Mouse (Mus musculus): ENCODE results near the gene Abr. TPM values are rescaled to one million over a fixed set of nuclear protein-coding genes. Genes with fewer than 3 reads are reported as not detected.
A peak's percentile ranks its signal among the peaks of the same experiment; 100 is the strongest.

Gene Abr
- polyA plus RNA-seq, 1 experiment from 2014 or later, result 113 TPM

DNA sequence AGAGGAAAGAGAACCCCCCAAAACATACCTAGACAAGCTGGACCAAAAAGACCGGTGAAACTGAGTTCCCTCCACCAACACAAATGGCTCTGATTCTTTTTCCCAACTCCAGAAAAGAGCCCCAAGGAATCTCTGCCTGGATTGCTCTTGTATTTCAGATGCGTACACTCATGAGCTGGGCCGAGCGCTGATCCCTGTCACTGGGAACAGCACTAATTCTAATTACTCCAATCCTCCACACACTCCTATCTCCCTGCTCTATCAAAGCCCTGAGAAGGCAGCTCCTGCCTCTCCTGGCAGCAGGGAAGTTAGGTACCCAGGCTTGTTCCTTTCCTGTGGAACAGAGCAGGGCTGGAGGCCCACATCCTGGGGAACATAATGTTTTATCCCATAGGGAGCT lies 114.0 kb downstream of the Abr start:
- Histone ChIP-seq H3K4me1 (replicated peaks) (peaks cover 53% of the 10 kb centered on the region), H3K27me3 (no peaks in the 10 kb centered on the region), H3K27ac (replicated peaks) (peak overlapping the region; percentile 79), H3K9ac (no peak overlapping the region), H3K4me2 (peak overlapping the region; percentile 36), H3K4me3 (no peak overlapping the region), H3K36me3 (no peaks in the 10 kb centered on the region), H3K9me3 (no peaks in the 10 kb centered on the region)
- no peak for ATAC-seq (ENCODE audit: low FRiP score, low read depth)
- WGBS, result 40% methylated on average over 4 of the region's 4 CpGs

DNA sequence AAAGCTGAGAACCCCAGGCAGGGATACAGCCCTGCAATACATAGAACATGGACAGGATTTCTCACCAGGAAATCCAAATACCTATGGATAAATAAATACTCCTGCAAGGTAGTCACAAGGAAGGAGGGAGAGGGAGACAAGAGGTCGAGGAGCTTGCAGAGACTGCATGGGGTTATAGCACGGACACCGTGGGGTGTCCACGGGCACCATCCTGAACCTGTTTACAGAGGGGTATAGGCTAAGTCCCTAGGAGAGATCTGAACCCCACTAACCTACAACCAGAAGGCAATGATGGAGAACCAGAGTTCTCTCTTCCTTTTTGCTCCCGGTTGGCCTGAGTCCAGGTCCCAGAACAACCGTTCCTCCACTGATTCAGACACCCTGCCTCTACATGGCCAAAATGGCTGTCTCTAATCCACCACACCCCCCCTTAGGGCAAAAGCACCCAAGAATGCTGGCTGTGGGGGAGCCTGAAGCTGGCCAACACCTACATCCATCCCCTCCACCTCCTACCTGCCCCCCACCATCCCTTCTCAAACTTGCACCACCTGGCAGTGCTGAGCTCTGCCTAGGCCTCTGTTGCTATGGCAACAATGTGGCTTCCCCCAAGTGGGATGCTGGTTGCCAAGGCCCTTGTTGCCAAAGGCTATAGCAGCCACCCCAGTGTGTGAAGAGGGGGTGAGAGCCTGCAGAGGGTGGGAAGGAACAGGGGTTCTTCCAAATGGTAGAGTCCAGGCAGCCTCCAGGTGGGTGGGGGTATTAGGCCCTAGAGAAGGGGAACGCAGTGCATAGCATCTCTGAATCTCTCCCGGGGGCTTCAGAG lies 114.6 kb downstream of the Abr start:
- Histone ChIP-seq H3K9ac (no peak overlapping the region), H3K27ac (replicated peaks) (peak overlapping the region; percentile 79), H3K9me3 (no peaks in the 10 kb centered on the region), H3K36me3 (no peaks in the 10 kb centered on the region), H3K4me3 (no peak overlapping the region), H3K4me2 (peak overlapping the region; percentile 36), H3K4me1 (replicated peaks) (peaks cover 53% of the 10 kb centered on the region), H3K27me3 (no peaks in the 10 kb centered on the region)
- peak; percentile 66 for ATAC-seq (ENCODE audit: low FRiP score, low read depth)
- WGBS, result 68% methylated on average over 8 of the region's 8 CpGs

DNA sequence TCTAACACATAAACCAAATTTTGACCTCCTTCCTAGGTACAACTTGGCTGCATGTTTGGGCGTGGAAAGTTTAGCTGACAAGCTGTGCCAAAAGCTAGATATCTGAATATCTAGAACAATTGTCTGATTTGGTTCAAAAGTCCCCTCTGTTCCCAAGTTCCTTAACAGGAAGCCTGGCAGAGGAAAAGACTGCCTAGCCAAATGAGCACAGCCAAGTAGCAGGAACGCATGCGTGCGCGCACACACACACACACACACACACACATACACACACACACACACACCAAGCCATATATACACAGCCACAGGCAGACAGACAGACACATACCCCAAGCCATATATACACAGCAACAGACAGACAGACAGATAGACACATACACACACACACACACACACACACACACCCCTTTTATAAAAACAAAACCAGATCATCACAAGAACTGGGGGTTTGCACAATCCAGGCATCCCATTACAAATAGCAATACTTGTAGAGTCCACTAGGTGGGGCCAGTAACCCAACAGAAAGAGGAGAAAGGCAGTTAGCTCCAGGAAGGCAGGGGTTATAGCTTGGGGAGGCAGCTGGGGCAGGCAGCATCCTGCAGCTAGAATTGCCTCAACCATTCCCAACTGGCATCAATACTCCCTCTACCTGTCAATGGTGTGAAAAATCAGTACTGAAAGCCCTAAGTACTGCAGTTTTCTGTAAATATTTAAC lies 115.4 kb downstream of the Abr start:
- H3K9me3 ChIP-seq, result no peaks in the 10 kb centered on the region
- WGBS, result 77% methylated on average over 5 of the region's 5 CpGs
- H3K4me2 ChIP-seq, result no peak overlapping the region
- H3K36me3 ChIP-seq, result no peaks in the 10 kb centered on the region
- no peak overlapping the region for H3K4me3 ChIP-seq
- H3K4me1 ChIP-seq (replicated peaks), result peaks cover 53% of the 10 kb centered on the region
- H3K9ac ChIP-seq, result no peak overlapping the region
- no peaks in the 10 kb centered on the region for H3K27me3 ChIP-seq
- peak overlapping the region; percentile 79 for H3K27ac ChIP-seq (replicated peaks)
- ATAC-seq (ENCODE audit: low FRiP score, low read depth), result no peak

DNA sequence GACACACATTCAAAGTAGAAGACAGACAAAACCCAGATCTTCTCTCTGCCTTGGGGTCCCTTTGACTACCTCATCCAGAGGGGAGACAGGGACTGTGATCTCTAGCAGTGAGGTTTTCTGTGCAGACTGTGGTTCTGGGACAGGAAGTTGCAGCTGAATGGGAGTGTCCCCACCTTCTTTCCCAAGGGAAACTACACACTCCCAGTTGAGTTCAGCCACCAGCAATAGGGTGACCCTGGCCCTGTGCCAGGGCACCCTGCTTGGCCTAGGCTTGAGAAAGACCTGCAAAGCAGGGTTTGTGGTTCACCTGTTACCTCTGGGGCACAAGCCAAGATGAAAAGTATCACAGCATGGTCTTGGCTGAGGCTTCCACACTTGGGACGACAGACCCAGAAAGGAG lies 117.0 kb downstream of the Abr start:
- no peak for ATAC-seq (ENCODE audit: low FRiP score, low read depth)
- H3K27me3 ChIP-seq, result no peaks in the 10 kb centered on the region
- H3K27ac ChIP-seq (replicated peaks), result no peak overlapping the region
- H3K4me3 ChIP-seq, result no peak overlapping the region
- no peak overlapping the region for H3K4me2 ChIP-seq
- H3K9me3 ChIP-seq, result no peaks in the 10 kb centered on the region
- peaks cover 47% of the 10 kb centered on the region for H3K4me1 ChIP-seq (replicated peaks)
- 89% methylated on average over 1 of the region's 1 CpGs for WGBS
- no peak overlapping the region for H3K9ac ChIP-seq
- no peaks in the 10 kb centered on the region for H3K36me3 ChIP-seq

DNA sequence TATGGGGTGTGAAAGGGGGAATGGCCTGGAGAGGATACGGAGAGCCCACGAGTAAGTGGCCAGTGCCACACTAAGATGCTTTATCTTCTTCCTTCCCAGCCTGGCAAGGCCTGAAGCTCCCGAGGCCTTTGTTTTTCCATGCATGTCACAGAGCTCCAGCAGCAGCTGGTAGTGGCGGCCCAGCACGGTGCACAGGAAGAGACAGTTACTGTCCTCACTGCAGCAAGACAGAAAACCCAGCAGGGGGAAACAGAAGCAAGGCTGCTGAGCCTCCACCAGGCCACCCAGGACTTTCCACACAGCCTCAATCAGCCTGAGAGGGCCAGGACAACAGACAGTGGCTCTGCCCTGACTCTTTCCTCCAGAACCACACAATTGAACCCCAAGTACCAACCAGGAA lies 118.1 kb downstream of the Abr start:
- H3K4me1 ChIP-seq (replicated peaks), result peaks cover 37% of the 10 kb centered on the region
- H3K27me3 ChIP-seq, result no peaks in the 10 kb centered on the region
- no peak overlapping the region for H3K27ac ChIP-seq (replicated peaks)
- WGBS, result 59% methylated on average over 5 of the region's 5 CpGs
- H3K9ac ChIP-seq, result no peak overlapping the region
- ATAC-seq (ENCODE audit: low FRiP score, low read depth), result no peak
- H3K4me2 ChIP-seq, result no peak overlapping the region
- H3K36me3 ChIP-seq, result no peaks in the 10 kb centered on the region
- H3K4me3 ChIP-seq, result no peak overlapping the region
- no peaks in the 10 kb centered on the region for H3K9me3 ChIP-seq

DNA sequence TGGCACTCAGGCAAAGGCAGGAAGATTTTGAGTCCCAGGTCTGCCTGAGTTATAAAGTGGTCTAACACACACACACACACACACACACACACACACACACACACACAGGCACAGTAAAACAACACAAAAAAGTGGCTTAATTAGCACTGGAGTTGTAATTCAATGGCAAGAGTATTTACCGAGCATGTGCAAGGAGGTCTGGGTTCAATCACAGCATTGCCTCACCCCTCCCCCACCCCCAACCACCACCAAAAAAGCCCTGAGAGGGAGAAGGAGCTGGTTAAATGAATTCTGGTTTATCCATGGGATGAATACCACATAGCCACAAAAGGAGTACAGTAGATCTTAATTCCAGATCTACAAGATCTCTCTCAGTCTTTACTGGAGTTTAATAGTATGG lies 122.1 kb downstream of the Abr start:
- no peak overlapping the region for H3K4me2 ChIP-seq
- no peaks in the 10 kb centered on the region for H3K36me3 ChIP-seq

DNA sequence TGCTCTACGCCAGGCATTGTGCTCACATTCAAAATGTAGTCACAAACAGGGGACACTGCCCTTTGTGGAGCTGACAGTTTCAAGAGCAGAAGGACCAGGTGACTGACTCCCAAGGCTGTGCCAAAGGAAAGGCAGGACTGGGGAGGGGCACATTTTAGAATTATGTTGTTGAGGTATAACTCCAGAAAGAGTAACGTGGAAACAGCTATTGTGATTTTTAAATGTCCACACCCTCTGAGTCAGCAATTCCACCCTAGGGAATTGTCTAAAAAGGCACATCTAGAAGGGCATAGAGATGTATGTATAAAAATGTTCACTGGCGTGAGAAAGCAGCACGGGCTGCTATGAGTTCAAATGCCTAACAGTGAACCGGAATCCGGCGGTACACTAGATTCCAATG lies 122.5 kb downstream of the Abr start:
- H3K36me3 ChIP-seq, result no peaks in the 10 kb centered on the region
- H3K4me1 ChIP-seq (replicated peaks), result peaks cover 19% of the 10 kb centered on the region
- H3K27ac ChIP-seq (replicated peaks), result no peak overlapping the region
- ATAC-seq (ENCODE audit: low FRiP score, low read depth), result no peak
- H3K4me2 ChIP-seq, result no peak overlapping the region
- H3K4me3 ChIP-seq, result no peak overlapping the region
- no peaks in the 10 kb centered on the region for H3K27me3 ChIP-seq
- 77% methylated on average over 7 of the region's 7 CpGs for WGBS
- H3K9me3 ChIP-seq, result no peaks in the 10 kb centered on the region
- H3K9ac ChIP-seq, result no peak overlapping the region

More for the DNA sequence above, 122.1 kb downstream of the Abr start:
- H3K9ac ChIP-seq, result no peak overlapping the region
- WGBS, result 28% methylated on average over 1 of the region's 1 CpGs
- no peak overlapping the region for H3K27ac ChIP-seq (replicated peaks)
- ATAC-seq (ENCODE audit: low FRiP score, low read depth), result no peak
- H3K4me3 ChIP-seq, result no peak overlapping the region
- H3K27me3 ChIP-seq, result no peaks in the 10 kb centered on the region
- no peaks in the 10 kb centered on the region for H3K9me3 ChIP-seq
- peaks cover 18% of the 10 kb centered on the region for H3K4me1 ChIP-seq (replicated peaks)

DNA sequence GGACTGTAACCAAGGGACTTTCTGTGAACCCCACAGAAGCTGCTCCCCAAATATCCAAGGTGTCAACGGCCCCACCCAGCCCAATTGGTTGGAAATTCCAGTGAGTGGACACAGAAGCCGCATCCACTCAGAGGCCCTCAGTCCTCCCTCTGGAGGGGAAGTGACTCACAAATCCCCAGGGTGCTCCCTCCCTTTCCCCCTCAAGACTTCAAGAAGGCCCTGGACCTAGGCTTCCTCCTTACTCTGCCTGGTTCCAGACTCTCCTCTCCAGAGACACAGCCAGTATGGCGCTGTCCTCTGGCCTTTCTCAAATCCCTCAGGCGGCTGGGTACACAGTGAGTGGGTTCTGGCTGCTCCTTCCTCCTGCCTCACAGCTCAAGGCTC lies 124.4 kb downstream of the Abr start:
- Histone ChIP-seq H3K36me3 (no peaks in the 10 kb centered on the region), H3K27me3 (no peaks in the 10 kb centered on the region), H3K4me3 (no peak overlapping the region), H3K4me1 (replicated peaks) (peaks cover 23% of the 10 kb centered on the region), H3K9ac (no peak overlapping the region), H3K27ac (replicated peaks) (no peak overlapping the region), H3K9me3 (no peaks in the 10 kb centered on the region), H3K4me2 (no peak overlapping the region)
- WGBS, result 84% methylated on average over 4 of the region's 4 CpGs
- no peak for ATAC-seq (ENCODE audit: low FRiP score, low read depth)

DNA sequence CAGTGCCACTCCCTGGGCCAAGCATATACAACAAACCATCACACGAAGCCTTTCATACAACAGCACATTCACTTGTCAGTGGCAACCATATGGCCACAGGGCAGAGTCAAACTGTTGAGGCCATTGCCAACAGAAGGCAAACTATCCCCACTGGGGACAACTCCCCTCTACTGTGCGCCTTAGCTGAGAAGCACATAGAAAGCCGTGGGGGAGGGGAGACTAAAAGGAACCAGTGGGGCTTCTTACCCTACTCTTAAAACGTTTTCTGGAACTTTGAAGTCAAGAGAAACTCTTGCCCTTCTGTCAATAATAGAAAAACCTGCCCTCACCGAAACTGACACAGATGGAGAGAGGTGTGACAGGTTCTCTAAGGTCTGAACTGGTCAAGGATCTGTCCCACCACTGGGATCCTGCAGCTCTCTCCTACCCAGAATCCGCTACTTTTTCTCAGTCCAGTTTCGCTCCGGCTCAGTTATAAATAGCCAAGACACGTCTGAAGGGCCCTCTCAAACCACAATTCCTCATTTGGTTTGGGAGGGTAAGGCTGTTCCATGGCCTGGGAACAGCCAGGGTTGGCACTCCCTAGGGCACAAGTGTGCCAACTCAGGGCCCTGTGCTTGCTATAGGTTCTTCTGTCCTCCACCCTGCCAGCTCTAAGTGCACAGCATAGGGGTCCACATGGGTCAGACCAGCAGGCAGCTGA lies 124.9 kb downstream of the Abr start:
- peaks cover 29% of the 10 kb centered on the region for H3K4me1 ChIP-seq (replicated peaks)
- no peak for ATAC-seq (ENCODE audit: low FRiP score, low read depth)
- no peaks in the 10 kb centered on the region for H3K36me3 ChIP-seq
- H3K9ac ChIP-seq, result no peak overlapping the region
- H3K4me2 ChIP-seq, result no peak overlapping the region
- no peaks in the 10 kb centered on the region for H3K9me3 ChIP-seq
- no peak overlapping the region for H3K27ac ChIP-seq (replicated peaks)
- 70% methylated on average over 9 of the region's 9 CpGs for WGBS
- H3K4me3 ChIP-seq, result no peak overlapping the region
- H3K27me3 ChIP-seq, result no peaks in the 10 kb centered on the region

DNA sequence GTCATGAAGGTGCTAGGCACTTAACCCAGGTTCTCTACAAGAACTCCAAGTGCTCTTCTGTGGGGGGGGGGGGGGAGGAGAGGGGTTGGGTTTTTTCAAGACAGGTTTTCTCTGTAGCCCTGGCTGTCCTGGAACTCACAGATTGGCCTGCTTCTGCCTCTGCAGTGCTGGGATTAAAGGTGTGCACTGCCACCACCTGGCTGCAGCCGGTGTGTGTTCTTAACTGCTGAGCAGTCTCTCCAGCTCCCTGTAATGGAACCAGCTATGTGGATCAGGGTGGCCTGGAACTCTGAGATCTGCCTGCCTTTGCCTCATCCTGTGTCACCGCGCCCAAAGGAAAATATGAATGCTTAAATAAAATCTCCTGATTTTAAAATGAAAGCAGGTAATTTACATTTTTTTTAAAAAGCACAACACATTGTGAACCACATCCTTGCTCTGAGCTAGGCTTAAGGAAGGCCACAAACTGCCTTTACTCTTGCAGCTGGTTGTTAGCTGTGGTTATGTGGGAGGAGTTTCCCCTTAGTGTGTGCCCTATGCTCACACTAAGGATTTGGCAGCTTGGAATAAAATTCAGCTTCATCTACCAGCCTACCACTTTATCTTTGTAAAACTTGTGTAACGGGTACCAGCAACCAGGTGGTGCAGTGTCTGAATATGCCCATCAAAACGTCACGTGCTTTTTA lies 125.9 kb downstream of the Abr start:
- Histone ChIP-seq H3K27me3 (no peaks in the 10 kb centered on the region), H3K4me3 (no peak overlapping the region), H3K36me3 (no peaks in the 10 kb centered on the region), H3K4me2 (no peak overlapping the region), H3K4me1 (replicated peaks) (peaks cover 39% of the 10 kb centered on the region), H3K9ac (no peak overlapping the region), H3K27ac (replicated peaks) (no peak overlapping the region), H3K9me3 (no peaks in the 10 kb centered on the region)
- 78% methylated on average over 6 of the region's 6 CpGs for WGBS
- ATAC-seq (ENCODE audit: low FRiP score, low read depth), result no peak

DNA sequence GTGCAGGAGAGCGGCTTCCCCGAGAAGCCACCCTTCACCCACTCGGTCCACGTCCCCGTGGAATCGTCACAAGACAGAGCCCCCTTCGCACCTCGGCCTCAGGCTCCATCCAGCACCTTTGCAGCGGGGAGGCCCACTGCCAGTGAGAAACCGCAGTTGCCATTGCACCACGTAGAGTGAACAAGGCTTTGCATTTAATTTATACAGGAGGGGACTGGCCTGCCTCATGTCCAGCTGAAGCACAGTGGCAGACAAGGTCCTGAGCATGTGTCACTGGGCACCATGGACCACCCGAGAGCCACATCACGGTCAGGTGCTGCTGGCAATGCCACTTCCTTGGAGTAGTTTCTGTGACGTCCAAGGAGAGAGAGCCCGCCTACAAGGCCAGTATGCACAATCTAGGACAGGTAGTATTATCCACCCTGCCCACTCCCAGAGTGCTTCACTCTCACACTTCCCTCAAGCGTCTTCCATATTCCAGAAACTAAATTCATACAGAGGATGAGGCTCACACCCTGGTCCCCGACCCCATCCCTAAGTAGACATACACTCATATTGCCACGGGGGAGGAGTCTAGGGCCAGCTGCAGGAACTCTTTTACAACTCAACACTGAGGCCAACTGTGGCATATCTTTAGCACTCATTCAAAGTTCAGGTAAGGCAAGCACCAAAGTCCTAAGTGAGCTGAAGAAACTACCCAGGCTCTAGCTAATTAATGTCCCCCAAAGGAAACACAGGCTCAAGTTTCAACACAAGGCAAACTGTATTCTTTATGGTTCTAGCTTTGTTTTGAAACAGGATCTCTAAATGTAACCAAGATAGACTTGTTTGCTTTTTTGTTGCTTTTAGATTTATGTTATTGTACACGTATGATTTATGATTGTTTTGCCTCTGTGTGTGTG lies 126.7 kb downstream of the Abr start:
- H3K9me3 ChIP-seq, result no peaks in the 10 kb centered on the region
- H3K4me3 ChIP-seq, result peak overlapping the region; percentile 64
- H3K4me2 ChIP-seq, result peak overlapping the region; percentile 91
- WGBS, result 18% methylated on average over 19 of the region's 19 CpGs
- ATAC-seq (ENCODE audit: low FRiP score, low read depth), result peak; percentile 6; the same call in 1 of the 2 replicates
- H3K27me3 ChIP-seq, result no peaks in the 10 kb centered on the region
- H3K27ac ChIP-seq (replicated peaks), result peak overlapping the region; percentile 95
- H3K4me1 ChIP-seq (replicated peaks), result peaks cover 47% of the 10 kb centered on the region
- no peaks in the 10 kb centered on the region for H3K36me3 ChIP-seq
- peak overlapping the region; percentile 80 for H3K9ac ChIP-seq
